Mouse (Mus musculus): ENCODE results near the gene Ptges3. TPM values are rescaled to one million over a fixed set of nuclear protein-coding genes. Genes with fewer than 3 reads are reported as not detected.
"Not testable (repeated sequence)": the region's sequence is repeated elsewhere in the genome, so short reads cannot be mapped to it uniquely, and the experiment has no call there.

Gene Ptges3
- total and polyA plus RNA-seq, 3 experiments: 16.3 to 97.3 (median 96.0) TPM

DNA sequence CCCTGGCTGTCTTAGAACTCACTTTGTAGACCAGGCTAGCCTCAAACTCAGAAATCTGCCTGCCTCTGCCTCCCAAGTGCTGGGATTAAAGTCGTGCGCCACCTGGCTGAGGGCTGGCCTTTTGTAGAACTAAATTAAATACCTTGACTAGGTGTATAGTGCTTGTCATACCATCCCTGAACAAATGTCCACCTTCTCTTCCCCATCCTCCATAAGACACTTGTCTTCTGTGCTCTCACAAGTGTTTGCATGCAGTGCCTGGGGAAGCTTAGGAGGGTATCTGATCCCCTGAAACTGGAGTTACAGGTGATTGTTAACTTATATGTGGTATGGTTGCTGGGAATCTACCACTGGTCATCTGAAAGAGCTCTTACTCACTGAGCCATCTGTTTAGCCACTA, 8.4 kb upstream of the Ptges3 start:
- TF ChIP-seq EP300 (IDR thresholded peaks at IDR 0.05; ENCODE audit: insufficient read depth, low read depth, low read length) (no peak), POLR2A (IDR thresholded peaks at IDR 0.05; ENCODE audit: insufficient read depth, low read depth, low read length) (no peak), CTCF (IDR thresholded peaks at IDR 0.05) (no peak)
- intact Hi-C loops (cut with DNase I): no loop called here
- no peak for DNase-seq
- Histone ChIP-seq H3K27ac (no peak overlapping the region), H3K36me3 (ENCODE audit: control insufficient read depth, insufficient read depth, low read length) (peaks cover 11% of the 10 kb centered on the region), H3K27me3 (ENCODE audit: control insufficient read depth, insufficient read depth, low read length) (no peaks in the 10 kb centered on the region), H3K4me3 (no peak overlapping the region), H3K9ac (ENCODE audit: low read depth, low read length) (no peak overlapping the region), H3K4me1 (ENCODE audit: control insufficient read depth, insufficient read depth, low read length) (no peaks in the 10 kb centered on the region), H3K79me2 (replicated peaks; ENCODE audit: control insufficient read depth, insufficient read depth, low read length) (no peaks in the 10 kb centered on the region)
- 91% methylated on average over 2 of the region's 2 CpGs for WGBS

GRCm38 (mm10) chr10:128051589-128051988, 7.2 kb upstream of the Ptges3 start:
- TF ChIP-seq CTCF (IDR thresholded peaks at IDR 0.05) (no peak), POLR2A (IDR thresholded peaks at IDR 0.05; ENCODE audit: insufficient read depth, low read depth, low read length) (no peak), EP300 (IDR thresholded peaks at IDR 0.05; ENCODE audit: insufficient read depth, low read depth, low read length) (no peak)
- Histone ChIP-seq H3K27ac (no peak overlapping the region), H3K4me1 (ENCODE audit: control insufficient read depth, insufficient read depth, low read length) (no peaks in the 10 kb centered on the region), H3K9ac (ENCODE audit: low read depth, low read length) (no peak overlapping the region), H3K36me3 (ENCODE audit: control insufficient read depth, insufficient read depth, low read length) (peaks cover 4% of the 10 kb centered on the region; the same call in 1 of the 2 replicates), H3K79me2 (replicated peaks; ENCODE audit: control insufficient read depth, insufficient read depth, low read length) (no peaks in the 10 kb centered on the region), H3K4me3 (no peak overlapping the region), H3K27me3 (ENCODE audit: control insufficient read depth, insufficient read depth, low read length) (no peaks in the 10 kb centered on the region)
- 96% methylated on average over 5 of the region's 5 CpGs for WGBS
- DNase-seq: no peak
- intact Hi-C loops (cut with DNase I): no loop called here

DNA sequence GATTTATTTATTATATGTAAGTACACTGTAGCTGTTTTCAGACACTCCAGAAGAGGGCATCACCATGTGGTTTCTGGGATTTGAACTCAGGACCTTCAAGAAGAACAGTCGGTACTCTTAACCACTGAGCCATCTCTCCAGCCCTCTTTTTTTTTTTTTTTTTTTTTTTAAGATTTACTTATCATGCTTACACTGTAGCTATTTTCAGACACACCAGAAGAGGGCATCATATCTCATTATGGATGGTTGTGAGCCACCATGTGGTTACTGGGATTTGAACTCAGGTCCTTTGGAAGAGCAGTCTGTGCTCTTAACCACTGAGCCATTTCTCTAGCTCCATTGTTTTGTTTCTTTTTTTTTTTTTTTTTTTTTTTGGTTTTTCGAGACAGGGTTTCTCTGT, 6.6 kb upstream of the Ptges3 start:
- intact Hi-C loops (cut with DNase I): not testable (repeated sequence)

GRCm38 (mm10) chr10:128053001-128053400, 5.8 kb upstream of the Ptges3 start:
- H3K4me1 ChIP-seq (ENCODE audit: control insufficient read depth, insufficient read depth, low read length): peaks cover 2% of the 10 kb centered on the region
- no peak overlapping the region for H3K4me3 ChIP-seq
- no peak overlapping the region for H3K27ac ChIP-seq
- H3K27me3 ChIP-seq (ENCODE audit: control insufficient read depth, insufficient read depth, low read length): no peaks in the 10 kb centered on the region
- no peak for TF ChIP-seq EP300 (IDR thresholded peaks at IDR 0.05; ENCODE audit: insufficient read depth, low read depth, low read length)
- TF ChIP-seq POLR2A (IDR thresholded peaks at IDR 0.05; ENCODE audit: insufficient read depth, low read depth, low read length): no peak
- TF ChIP-seq CTCF (IDR thresholded peaks at IDR 0.05): no peak
- WGBS: 92% methylated on average over 8 of the region's 8 CpGs
- peaks cover 4% of the 10 kb centered on the region; the same call in 1 of the 2 replicates for H3K36me3 ChIP-seq (ENCODE audit: control insufficient read depth, insufficient read depth, low read length)
- no peak overlapping the region for H3K9ac ChIP-seq (ENCODE audit: low read depth, low read length)
- intact Hi-C loops (cut with DNase I): no loop called here
- H3K79me2 ChIP-seq (replicated peaks; ENCODE audit: control insufficient read depth, insufficient read depth, low read length): no peaks in the 10 kb centered on the region
- DNase-seq: no peak

More for the DNA sequence above, 6.6 kb upstream of the Ptges3 start:
- H3K79me2 ChIP-seq (replicated peaks; ENCODE audit: control insufficient read depth, insufficient read depth, low read length); H3K27me3 ChIP-seq (ENCODE audit: control insufficient read depth, insufficient read depth, low read length); H3K4me1 ChIP-seq (ENCODE audit: control insufficient read depth, insufficient read depth, low read length); H3K36me3 ChIP-seq (ENCODE audit: control insufficient read depth, insufficient read depth, low read length); H3K4me3 ChIP-seq; H3K27ac ChIP-seq; H3K9ac ChIP-seq (ENCODE audit: low read depth, low read length); DNase-seq: not testable (repeated sequence)
- 56% methylated on average over 2 of the region's 2 CpGs for WGBS

DNA sequence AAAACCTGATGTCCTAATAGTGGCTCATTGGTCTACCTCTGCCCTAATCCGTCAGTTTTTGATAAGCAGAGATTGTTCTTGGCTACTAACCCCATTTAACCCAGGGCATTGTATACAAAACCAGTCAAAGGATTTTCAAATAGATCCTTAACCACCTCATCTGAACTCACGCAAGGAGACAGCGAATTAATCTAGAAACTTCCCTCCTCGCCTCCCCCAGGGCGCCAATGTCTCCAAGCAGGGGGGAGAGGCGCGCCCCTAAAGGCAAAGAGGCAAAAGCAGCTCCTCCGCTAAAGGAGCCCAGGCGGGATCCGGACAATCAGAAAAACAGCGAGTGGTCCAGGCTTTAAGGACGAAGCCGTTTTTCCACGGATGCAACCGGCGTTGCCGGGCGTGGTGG, 570 bp upstream of the Ptges3 start:
- Histone ChIP-seq H3K79me2 (replicated peaks; ENCODE audit: control insufficient read depth, insufficient read depth, low read length) (no peaks in the 10 kb centered on the region; the same call in 1 of the 2 replicates), H3K9ac (ENCODE audit: low read depth, low read length) (peak overlapping the region; percentile 91), H3K27me3 (ENCODE audit: control insufficient read depth, insufficient read depth, low read length) (no peaks in the 10 kb centered on the region), H3K36me3 (ENCODE audit: control insufficient read depth, insufficient read depth, low read length) (peaks cover 20% of the 10 kb centered on the region), H3K4me3 (peak overlapping the region; percentile 67), H3K27ac (peak overlapping the region; percentile 100), H3K4me1 (ENCODE audit: control insufficient read depth, insufficient read depth, low read length) (peaks cover 6% of the 10 kb centered on the region)
- under 1% methylated on average over 18 of the region's 18 CpGs for WGBS
- intact Hi-C loops (cut with DNase I): loop anchor here (1.0 to 2.0 kb wide), 2 partner anchors 23 to 25 kb away; partner anchors contain the start of genes Atp5b and Naca
- no peak for DNase-seq
- no peak for TF ChIP-seq POLR2A (IDR thresholded peaks at IDR 0.05; ENCODE audit: insufficient read depth, low read depth, low read length)
- no peak for TF ChIP-seq EP300 (IDR thresholded peaks at IDR 0.05; ENCODE audit: insufficient read depth, low read depth, low read length)
- 0 out of 2 replicates have a peak, but pooled peaks have one; percentile 11 for TF ChIP-seq CTCF (IDR thresholded peaks at IDR 0.05)

GRCm38 (mm10) chr10:128059207-128059981, 640 bp downstream of the Ptges3 start:
- Histone ChIP-seq H3K4me1 (ENCODE audit: control insufficient read depth, insufficient read depth, low read length) (peaks cover 9% of the 10 kb centered on the region), H3K9ac (ENCODE audit: low read depth, low read length) (peak overlapping the region; percentile 86), H3K79me2 (replicated peaks; ENCODE audit: control insufficient read depth, insufficient read depth, low read length) (peaks cover 3% of the 10 kb centered on the region; the same call in 1 of the 2 replicates), H3K27ac (peak overlapping the region; percentile 100), H3K36me3 (ENCODE audit: control insufficient read depth, insufficient read depth, low read length) (peaks cover 25% of the 10 kb centered on the region), H3K4me3 (peak overlapping the region; percentile 67), H3K27me3 (ENCODE audit: control insufficient read depth, insufficient read depth, low read length) (no peaks in the 10 kb centered on the region)
- TF ChIP-seq EP300 (IDR thresholded peaks at IDR 0.05; ENCODE audit: insufficient read depth, low read depth, low read length) (0 out of 2 replicates have a peak, but pooled peaks have one; percentile 13), POLR2A (IDR thresholded peaks at IDR 0.05; ENCODE audit: insufficient read depth, low read depth, low read length) (no peak), CTCF (IDR thresholded peaks at IDR 0.05) (peak; percentile 28)
- intact Hi-C loops (cut with DNase I): loop anchor here (1.0 to 2.0 kb wide), 2 partner anchors 23 to 31 kb away; partner anchors contain the start of gene Atp5b
- DNase-seq: peak; percentile 68 to 73
- WGBS: under 1% methylated on average over 62 of the region's 62 CpGs

Data from heart, adult 2 months (tissue).